Mouse (Mus musculus) 3T3-L1 (cell line): ENCODE results near the gene Cst9.
A peak's percentile ranks its signal among the peaks of the same experiment; 100 is the strongest.

Experiments used
- DNase-seq: peaks from one replicate; pipeline ENCODE4 v3.0.0-alpha.2; 2015; ENCODE audit warnings: low read depth, low spot score

The Cst9 gene

GRCm38 (mm10) chr2:148877016-148877770 is 42.2 kb downstream of the Cst9 start:
- DNase-seq = peak; percentile 81

GRCm38 (mm10) chr2:148878641-148879130 is 43.7 kb downstream of the Cst9 start:
- peak; percentile 67 for DNase-seq

DNA sequence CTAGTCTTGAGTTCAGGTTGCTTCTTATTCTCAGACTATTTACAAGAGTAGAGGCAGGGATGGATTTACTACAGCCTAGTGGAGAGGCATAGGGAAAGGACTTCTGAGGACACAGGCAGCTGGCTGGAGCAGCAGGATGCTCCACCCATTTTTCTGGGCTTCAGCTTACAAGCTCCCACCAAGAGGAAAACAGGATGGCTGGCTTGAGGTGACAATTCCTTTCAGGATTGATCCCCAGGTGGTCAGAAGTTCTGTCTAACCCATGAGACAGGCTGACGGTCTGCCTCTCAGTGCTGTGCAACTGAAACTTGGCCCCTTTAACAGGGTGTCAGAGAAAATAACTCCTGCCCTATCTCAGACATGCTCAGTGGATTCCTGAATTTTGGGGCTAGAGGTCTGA is 44.3 kb downstream of the Cst9 start:
- peak; percentile 54 for DNase-seq

GRCm38 (mm10) chr2:148884738-148885137 is 49.8 kb downstream of the Cst9 start:
- no peak for DNase-seq
